Comparison of ENCODE assay signal across 18 mouse cellular contexts in the genomic region with DNA sequence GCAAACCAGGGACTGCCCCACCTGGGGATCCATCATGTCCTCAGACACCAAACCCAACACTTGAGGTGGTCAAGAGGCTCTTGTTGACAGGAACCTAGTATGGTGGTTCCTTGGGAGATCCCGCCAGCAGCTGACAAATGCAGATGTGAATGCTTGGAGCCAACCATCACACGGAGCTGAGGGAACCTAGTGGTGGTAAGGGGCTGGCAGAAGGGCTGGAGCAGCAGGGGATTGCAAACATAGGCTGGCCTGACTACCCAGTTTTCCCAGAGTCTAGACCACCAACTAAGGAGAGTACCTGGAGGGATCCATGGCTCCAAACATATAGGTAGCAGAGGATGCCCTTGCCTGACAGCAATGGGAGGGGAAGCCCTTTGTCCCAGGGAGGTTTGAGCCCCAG.
"Had no signal": no experiment of that assay in that cellular context is flagged by ENCODE, and none has a peak within 500 bp of the region (broad histone marks: within the 10 kb centered on the region; RNA-seq: fewer than 3 reads in every experiment).

No protein-coding gene starts in this region.

- H3K36me3 ChIP-seq: midbrain, embryonic 12.5 days; neural tube, embryonic 15.5 days had no signal

- H3K27me3 ChIP-seq: neural tube, embryonic 13.5 days; neural tube, embryonic 15.5 days had no signal

- H3K4me3 ChIP-seq: midbrain, embryonic 12.5 days; neural tube, embryonic 13.5 days had no signal

- H3K9me3 ChIP-seq: midbrain, embryonic 10.5 days; midbrain, embryonic 12.5 days; neural tube, embryonic 13.5 days; neural tube, embryonic 15.5 days had no signal

- H3K27ac ChIP-seq: liver, embryonic 14.5 days; midbrain, embryonic 12.5 days; neural tube, embryonic 13.5 days had no signal

- DNase-seq: lung, adult 18-20 months; lung, embryonic 14.5 days; lung, postnatal 10 days; lung, postnatal 4 days; midbrain, embryonic 14.5 days; retina, postnatal 1 day; right cerebral cortex, adult 18-20 months; right cerebral cortex, postnatal 25 days; right cerebral cortex, postnatal 4 days; spleen, adult 18-20 months; thymus, adult 18-20 months; thymus, postnatal 14 days; thymus, postnatal 36 days had no signal
